Mouse (Mus musculus): ENCODE results near the gene Scmh1.
A peak's percentile ranks its signal among the peaks of the same experiment; 100 is the strongest.

The Scmh1 gene

DNA sequence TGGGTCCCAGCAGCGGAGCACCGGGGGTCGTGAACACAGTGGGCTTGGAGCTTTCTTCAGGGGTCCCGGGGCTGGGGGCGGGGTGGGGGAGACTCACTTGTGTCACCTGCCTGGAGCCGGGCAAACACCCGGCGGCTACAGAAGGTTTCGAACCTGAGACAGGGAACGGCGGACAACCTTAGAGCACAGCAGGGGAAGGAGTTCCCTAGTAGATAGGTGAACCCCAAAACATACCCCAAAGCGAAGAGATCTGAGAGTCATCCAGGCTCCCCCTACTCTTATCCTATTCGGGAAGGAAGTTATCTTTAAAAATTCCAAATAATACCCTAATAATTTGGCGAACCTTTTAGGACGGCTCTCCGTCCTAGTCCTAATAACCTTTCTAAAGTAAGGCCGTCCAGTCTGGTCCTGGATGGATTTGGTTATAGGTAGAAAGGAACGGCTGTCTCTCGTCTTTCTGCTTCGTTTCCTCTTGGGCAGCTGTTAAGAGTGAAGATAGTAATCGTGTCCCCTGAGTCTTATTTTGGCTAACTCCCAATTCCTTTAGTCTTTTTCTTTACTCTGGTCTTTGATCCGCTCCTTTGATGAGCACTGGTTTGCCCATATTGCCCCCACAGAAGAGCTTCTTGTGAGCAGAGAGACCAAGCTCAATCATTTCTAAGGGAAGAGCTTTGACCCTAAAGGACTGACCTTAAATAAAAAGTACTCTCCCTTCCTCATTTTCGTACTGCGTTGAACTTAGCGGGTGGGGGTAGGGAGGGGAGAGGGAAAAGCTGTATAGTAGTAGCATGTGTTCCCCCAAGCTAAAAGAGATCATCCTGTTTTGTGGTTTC is 941 bp downstream of the Scmh1 start:
- peak; percentile 30 for DNase-seq (ENCODE audit: low spot score)

DNA sequence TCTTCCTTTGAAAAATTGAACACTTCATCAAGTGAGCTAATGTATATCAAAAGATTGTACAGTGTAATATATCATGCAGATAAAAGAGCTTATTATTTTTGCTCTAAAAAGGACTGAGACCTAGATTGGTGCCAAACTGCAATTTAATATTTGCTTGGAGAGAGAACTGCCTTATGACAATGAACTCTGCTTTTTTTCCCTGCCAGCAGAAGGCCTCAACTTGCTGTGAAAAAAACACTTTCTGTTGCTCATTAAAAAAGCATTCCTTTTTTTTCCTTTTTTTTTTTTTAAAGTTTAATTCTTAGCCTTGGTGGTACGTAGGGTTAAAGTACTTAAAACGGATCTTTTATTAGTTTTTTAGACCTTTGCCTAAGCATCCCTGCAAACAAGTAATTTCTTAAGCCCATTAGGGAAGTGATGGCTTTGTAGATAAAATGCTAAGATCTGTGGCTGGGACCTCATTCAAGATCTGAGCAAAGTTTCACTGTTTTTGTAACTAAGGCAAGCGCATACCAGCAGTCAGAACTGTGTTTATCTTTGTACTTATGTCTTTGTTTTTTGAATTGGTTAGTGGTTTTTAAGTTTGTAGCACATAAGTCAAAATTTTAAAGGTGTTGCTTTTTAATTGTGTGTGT is 1.7 kb downstream of the Scmh1 start:
- peak; percentile 31 for DNase-seq (ENCODE audit: low spot score)

DNA sequence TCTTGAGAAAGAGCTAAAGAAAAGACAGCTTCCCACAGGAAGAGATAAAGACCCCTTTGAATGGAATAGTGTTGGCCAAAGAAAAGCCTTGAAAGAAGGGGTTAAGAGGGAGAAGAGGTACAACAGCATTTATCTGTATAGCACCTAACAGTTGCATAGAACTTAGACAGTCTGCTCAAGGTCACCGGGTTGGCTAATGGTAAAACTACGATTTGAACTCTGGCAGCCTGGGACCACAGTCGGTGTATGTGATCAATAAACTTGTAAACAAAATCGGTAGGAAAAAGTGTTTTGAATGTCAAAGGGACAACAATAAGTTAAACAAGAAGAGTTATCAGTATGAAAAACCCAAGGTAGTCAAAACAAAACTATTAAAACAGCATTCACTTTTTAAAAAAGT is 13.0 kb downstream of the Scmh1 start:
- DNase-seq (ENCODE audit: low spot score), result no peak

DNA sequence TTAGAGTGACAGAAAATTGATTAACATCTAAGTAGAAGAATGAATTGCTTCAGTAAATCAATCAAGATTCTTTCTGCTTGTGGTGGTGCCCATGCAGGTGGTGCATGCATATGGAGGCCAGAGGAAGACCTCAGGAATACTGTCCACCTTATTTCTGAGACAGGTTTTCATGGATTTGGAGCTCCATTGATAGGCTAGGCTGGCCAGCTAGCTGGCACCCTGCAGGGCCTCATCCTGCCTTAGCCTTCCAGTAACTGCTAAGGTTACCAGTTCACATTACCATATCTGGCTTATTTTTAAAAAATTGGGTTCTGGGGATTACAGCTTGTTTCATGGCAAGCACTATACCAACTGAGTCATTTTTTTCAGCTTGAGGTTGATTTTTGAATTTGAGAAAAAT is 15.1 kb downstream of the Scmh1 start:
- no peak for DNase-seq (ENCODE audit: low spot score)

DNA sequence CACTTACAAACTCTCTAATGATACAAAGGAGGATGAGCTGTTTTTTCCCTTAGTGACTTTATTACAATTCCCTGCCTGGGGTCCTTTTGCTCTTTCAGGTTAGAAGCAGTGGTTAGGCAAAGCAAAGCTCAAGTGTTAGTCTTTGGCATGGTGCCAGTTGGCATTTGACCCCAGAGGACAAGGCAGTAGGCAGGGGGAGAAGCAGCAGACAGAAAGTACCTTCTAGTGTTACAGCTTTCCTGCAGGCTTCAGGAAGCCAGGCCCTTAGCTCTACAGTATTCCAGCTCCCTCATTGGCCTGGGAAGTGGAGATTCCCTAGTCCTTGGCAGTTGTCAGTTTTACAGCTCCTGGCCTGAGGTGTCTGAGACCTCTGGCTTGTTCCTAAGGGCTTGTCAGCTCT is 15.6 kb downstream of the Scmh1 start:
- peak; percentile 68 for DNase-seq (ENCODE audit: low spot score)

DNA sequence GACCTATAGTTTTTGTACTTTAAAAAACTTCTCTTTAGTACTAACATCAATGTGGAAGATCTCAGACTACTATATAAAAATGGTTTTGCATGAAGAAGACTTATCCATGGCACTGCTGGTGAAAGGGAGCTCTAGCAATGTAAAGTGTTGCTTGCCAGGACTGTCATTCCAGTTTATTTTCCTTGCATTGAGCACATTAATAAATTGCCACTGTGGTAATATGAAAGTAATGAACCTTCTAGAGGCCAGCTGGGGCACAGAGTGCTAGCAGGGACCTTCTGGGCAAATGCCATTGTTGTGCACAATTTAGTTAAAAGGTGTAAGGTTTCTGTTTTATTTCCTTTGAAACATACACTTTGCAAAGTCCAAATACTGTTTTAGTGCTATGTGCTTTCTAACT is 25.5 kb downstream of the Scmh1 start:
- DNase-seq (ENCODE audit: low spot score), result peak; percentile 7

DNA sequence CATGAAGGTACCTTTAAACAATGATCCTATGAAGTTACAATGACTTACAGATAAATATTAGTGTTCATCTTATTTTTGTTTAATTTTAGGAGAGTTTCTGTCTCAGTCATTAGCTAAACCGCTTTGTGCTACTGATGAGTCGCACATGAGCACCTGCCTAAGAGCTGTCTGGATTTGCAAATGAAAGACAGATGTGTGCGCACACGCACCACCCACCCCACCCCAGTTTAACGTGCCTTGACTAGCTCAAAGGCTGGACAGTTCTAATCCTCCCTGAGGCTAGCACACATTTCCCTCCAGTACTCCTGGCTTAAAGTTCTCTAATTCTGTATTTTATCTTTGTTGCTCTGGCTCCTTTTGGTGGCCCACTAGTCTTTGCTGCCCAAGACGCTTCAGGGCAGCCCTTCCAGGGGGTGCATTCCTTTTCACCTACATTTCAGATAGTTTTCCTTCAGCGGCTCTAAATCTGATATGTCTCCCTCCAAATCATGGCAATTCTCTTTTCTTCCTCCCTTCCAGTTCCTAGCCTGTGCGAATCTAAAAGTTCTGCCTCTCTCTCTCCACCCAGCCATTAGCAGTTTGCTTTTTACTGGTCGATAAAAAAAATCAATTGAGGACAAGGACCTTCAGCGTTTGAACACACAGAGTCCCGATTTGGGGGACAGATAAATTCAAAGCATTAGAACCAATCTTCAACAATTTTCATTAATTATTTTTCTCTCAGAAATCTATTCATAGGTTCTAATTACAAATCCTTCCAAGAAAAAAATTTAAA is 27.7 kb downstream of the Scmh1 start:
- no peak for DNase-seq (ENCODE audit: low spot score)

DNA sequence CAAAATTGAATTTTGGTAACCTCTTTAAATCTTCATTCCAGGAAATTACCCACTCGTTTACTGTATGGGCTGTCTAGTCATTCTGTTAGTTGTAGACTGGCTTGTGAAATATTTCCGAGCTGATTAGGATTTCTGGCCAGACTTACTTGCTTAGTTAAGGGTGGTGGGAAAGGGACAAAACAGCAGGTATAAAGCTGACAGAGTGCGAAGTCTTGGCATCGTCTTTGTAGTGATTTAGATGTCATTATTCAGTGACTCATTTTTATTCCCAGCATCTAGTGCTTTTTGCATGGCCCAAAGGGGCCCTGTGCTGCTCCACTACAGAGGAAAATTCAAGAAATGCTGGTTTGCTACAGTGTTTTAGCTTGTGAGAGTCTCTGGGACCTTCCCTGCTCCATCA is 56.7 kb downstream of the Scmh1 start:
- no peak for DNase-seq (ENCODE audit: low spot score)

DNA sequence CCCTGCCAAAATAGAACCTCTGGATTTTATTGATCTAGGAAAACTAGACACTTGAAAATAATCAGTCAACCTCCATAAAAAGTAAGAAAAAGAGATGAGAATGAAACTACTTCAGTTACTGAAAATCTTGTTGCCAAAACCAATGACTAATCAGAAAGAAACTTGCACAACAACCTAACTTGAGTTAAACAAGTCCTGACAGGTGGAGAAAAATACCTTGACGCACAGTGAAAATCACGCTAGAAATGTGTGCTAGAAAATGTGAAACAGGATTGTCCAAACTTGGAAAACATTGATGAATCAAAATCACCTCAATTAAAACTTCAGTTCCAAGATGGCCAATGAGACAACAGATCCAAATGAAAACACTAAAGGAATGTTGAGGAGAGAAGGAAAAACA is 67.9 kb downstream of the Scmh1 start:
- DNase-seq (ENCODE audit: low spot score), result no peak

DNA sequence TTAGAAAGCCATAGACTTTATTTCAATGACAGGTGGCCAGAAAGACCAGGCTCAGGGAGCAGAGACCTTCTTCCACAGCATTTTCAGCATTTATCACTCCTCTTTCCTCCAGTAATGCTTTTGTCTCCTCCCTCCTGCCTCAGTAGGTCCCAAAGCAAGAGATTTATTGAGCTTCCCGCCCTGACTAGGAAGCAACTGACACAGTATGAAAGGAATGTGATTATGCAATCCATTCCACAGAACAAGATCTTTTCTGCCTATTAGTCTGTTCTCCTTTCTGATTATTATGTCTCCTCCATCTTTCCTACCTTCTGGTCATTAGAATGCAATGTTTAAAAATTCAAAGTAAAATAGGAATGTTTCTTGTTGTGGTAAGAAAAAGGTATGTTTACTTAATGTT is 82.6 kb downstream of the Scmh1 start:
- DNase-seq (ENCODE audit: low spot score), result peak; percentile 21

DNA sequence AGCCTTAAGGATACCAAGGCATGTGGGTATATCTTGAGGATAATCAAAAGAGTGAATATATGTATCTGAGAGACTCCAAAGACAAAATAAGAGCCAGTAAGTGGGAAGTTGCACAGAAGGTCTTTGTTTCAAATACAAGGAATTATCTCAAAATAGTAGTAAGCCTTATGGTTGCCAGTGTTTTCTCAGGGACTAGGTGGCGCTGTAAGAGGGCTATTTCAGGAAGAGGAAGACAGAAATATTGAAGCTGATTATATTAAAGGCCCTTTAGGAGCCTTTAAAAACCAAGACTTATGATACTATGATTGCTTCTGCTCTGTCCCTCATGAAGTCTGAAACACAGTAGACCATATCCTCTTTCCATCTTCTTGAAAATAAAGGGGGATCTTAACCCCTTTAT is 101.9 kb downstream of the Scmh1 start:
- no peak for DNase-seq (ENCODE audit: low spot score)

DNA sequence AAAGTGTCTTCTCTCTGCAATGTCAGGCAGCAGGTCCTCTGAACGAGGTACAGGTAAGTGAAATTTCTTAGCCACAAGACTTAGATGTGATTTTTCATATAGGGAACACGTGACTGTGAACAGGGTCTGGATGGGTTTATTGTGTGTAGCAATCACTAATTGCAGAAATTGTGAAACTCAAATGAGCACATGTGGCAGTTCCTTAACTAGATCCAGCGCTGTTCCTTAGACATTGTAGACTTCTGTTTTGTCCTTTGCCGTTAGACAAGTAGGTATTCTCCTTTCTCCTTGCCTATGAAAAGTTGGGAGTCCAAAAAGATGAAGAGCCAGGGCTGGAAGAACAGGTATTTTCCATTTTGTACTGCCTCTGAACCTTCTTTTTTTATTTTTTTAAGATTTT is 106.1 kb downstream of the Scmh1 start:
- no peak for DNase-seq (ENCODE audit: low spot score)

DNA sequence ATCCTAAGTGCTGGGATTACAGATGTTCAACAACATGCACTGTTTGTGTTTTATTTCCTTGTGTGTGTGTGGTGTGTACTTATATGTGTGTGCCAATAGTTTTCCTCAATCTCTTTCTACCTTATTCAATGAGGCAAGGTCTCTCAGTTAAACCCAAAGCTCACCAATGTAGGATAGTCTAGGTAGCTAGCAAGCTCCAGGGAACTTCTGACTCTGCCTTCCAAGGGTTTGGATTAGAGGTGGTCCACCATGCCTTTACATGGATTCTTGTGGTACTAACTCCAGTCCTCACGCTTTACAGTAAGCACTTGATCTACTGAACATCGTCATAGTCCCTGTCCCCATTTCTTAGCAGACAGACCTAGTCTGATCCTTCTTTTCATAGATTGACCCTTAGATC is 109.3 kb downstream of the Scmh1 start:
- no peak for DNase-seq (ENCODE audit: low spot score)

DNA sequence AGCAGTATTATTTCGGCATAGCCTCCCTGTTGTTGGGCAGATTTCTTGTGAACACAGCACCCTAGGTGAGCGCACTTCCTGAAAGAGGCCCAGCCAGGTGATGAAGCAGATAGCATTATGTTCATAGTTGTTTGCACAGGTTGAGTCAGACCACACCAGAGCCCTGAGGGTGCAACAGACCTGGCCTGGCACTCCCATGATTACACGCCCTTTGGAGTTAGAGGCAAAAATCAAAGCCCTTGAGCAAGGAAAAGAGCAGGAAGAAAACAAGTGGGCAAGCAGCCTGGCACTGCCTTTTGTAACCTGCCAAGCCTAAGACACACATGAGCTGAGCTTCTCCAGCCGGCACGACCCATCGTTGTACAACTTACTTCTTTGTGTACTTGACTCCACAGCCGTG is 111.4 kb downstream of the Scmh1 start:
- no peak for DNase-seq (ENCODE audit: low spot score)

DNA sequence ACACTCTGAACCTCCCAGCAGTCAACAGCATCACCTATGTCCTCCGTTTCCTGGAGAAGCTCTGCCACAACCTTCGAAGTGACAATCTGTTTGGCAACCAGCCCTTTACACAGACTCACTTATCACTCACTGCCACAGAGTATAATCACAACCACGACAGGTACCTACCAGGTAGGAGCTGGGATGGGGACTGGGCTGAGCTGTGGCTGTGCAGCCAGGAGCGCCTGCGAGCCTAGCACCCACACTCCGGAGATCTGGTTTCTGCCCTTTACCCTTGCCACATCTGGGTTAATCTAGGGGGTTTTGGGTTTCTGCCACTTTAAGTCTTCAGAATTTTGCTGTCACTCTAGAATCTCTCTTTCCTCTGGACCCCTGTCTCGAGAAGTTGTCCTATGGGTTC is 111.8 kb downstream of the Scmh1 start:
- DNase-seq (ENCODE audit: low spot score), result no peak

DNA sequence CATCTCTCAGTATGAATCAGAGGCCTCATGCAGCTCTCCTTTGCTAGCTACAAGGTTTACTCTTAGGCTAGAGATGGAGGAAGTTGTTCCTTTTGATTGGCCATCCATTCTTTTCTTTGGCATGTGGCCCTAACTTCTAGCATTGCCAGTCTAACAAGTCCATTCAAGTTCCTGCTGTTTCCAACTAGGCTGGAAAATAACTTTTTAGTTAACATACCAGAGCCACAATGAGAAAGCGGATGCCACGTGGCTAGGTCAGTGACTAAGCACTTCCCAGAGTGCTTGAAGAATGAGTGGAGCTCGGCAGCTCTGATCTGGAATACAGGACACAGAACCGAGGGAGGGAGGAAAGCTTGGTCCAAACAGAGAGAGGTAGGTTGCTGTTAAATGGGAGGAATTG is 112.3 kb downstream of the Scmh1 start:
- DNase-seq (ENCODE audit: low spot score), result peak; percentile 82

DNA sequence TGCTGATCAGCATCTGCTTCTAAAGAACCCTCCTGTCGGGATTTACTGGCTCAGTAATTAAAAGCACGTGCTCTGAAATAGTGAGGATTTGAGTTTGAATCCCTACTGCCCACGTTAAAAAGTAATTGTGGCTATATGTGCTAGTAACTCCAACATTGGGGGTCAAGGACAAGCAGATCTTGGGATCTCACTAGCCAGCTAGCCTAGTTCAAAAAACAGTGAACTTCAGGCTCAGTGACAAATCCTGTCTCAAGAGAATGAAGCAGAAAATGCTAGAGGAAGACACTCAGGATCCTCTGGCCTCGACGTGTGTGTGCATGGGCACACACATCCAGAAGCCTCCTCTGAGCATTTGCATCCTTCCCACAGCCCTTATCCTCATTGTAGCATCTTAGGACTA is 116.7 kb downstream of the Scmh1 start:
- DNase-seq (ENCODE audit: low spot score), result no peak

DNA sequence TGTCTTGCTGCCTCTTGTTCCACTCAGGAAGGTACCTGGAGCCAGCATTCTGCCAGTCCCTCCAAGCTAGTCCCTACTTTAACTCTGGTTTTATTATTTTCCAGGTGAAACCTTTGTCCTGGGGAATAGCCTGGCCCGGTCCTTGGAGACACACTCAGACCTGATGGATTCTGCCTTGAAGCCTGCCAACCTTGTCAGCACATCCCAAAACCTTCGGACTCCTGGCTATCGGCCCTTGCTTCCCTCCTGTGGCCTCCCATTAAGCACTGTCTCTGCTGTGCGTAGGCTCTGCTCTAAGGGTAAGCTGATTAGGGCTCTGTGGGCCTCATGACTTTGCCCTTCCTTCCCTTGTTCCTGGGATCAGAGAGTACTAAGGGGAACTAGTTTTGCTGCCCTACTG is 117.3 kb downstream of the Scmh1 start:
- no peak for DNase-seq (ENCODE audit: low spot score)

DNA sequence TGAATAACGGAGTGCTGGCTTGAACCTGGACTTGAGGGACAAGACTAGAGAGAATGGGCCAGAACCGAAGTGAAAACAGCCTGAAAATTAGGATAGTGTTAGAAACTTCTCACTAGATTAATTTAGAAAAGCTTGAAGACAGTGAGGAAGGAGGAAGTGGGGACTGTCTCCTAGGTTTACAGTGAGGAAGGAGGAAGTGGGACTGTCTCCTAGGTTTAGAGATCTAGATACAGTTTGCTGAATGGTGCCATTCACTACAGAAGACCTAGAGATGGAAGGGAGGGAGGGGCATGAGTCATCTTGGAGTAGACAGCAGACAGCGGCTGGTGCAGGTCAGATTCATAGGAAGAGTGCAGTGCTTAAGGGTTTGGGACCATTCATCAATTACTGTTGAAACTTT is 118.0 kb downstream of the Scmh1 start:
- no peak for DNase-seq (ENCODE audit: low spot score)

DNA sequence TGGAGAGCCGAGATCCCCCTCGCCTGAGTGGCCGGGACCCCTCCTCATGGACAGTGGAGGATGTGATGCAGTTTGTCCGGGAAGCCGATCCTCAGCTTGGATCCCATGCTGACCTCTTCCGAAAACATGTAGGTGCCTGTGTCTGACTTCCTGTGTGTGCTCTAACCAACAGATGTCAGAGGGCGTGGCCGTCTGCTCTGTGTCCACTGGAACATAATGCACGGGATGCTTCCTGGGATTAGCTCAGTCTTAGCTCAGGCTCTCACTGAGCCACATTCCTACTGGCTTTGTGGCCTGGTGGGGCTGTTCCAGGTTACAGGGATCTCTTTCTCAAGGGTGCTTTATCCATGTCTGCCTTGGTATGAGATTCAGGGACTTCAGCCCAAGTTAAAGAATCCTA is 123.1 kb downstream of the Scmh1 start:
- no peak for DNase-seq (ENCODE audit: low spot score)

DNA sequence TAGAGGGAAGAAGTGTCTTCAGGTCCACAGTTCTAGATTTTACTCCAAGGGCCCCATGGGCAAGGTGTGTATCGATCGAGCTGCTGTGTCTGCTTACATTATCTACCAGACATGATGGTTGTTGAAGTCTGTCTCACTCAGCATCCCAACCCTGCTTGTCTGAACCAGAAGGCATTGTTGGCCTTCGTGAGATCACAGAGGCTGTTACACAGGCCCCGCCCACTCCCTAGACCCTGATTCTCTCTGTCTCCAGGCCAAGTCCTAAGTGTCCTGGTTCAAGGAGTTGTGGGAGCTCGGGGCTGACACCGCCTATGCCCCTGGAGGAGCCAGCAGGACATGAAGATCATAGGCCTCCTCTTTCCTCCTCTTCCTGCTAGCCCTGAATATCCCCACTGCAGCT is 126.9 kb downstream of the Scmh1 start, which contains the start of gene Slfnl1:
Gene Slfnl1, plus strand, starts transcription at position 246 of the 400 bp plus-strand sequence.
- DNase-seq (ENCODE audit: low spot score), result no peak

DNA sequence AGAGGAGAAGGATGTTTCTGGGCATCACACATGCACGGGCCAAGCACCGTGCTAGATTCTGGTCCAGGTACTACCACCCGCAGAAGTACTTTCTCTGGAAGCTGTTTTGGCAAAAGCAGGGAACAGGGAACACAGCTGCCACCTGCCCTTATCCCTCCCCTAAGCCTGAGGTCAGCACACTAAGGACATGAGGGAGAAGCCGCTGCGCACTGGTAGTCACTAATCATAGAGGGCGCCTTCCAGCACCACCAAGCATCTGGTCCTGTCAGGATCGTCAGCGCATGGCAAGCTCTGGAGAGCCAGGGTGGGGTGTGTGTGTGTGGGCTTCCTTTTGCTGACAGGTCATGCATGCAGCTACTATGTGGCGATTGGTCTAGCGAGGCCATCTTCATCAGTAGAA is 133.6 kb downstream of the Scmh1 start:
- DNase-seq (ENCODE audit: low spot score), result no peak

DNA sequence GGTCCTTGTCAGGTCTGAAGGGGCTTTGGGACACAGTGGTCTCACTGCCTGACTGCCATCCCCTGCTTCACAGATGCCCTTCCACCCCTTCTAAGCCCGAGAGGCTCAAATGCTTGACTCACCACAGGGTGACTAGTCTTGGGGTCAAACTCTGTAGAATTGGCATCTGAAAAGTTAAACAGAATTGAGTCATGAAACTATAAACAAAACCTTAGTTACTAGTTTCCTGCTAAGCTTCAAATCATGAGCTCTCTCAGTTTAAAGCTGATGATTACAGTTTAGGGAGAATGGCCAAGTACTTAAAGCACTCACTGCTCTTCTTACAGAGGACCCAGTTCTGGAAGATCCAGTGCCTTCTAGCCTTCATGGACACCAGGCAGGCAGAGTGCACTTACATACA is 139.8 kb downstream of the Scmh1 start:
- no peak for DNase-seq (ENCODE audit: low spot score)

Measured in adipocyte (in vitro differentiated cells).